Mouse (Mus musculus) megakaryocyte, embryonic 14.5 days (primary cell): ENCODE measurements at regions not wholly inside any gene's neighbourhood (a gene's known extent, or its start where the extent isn't known, plus 50 kb on each side); places are given as distances from the start of the nearest gene placed in this dataset.
A peak's percentile ranks its signal among the peaks of the same experiment; 100 is the strongest.

ENCODE experiments used
- H3K27me3 ChIP-seq: replicated peaks from 2 replicates; pipeline ENCODE3; 2012; ENCODE audit warnings: inconsistent platforms
- H3K36me3 ChIP-seq: replicated peaks from 2 replicates; pipeline ENCODE3; 2012; ENCODE audit warnings: low read length, inconsistent platforms, mixed read lengths
- H3K4me1 ChIP-seq: 2 replicates; pipeline ENCODE4 v1.6.1; 2012; ENCODE audit warnings: inconsistent platforms
- H3K4me3 ChIP-seq: replicated peaks from 2 replicates; pipeline ENCODE3; 2012; ENCODE audit warnings: moderate library complexity, mild to moderate bottlenecking, inconsistent platforms
- H3K9me3 ChIP-seq: 2 replicates; pipeline ENCODE4 v1.6.1; 2012; ENCODE audit warnings: inconsistent platforms
- FLI1 ChIP-seq: IDR thresholded peaks from 2 replicates; pipeline ENCODE4 v1.6.1; 2012; ENCODE audit warnings: low read length, inconsistent platforms, mixed read lengths
- GATA1 ChIP-seq: IDR thresholded peaks from 3 replicates; pipeline ENCODE4 v1.6.1; 2012; ENCODE audit warnings: mixed read lengths, low read length, inconsistent platforms, borderline replicate concordance

DNA sequence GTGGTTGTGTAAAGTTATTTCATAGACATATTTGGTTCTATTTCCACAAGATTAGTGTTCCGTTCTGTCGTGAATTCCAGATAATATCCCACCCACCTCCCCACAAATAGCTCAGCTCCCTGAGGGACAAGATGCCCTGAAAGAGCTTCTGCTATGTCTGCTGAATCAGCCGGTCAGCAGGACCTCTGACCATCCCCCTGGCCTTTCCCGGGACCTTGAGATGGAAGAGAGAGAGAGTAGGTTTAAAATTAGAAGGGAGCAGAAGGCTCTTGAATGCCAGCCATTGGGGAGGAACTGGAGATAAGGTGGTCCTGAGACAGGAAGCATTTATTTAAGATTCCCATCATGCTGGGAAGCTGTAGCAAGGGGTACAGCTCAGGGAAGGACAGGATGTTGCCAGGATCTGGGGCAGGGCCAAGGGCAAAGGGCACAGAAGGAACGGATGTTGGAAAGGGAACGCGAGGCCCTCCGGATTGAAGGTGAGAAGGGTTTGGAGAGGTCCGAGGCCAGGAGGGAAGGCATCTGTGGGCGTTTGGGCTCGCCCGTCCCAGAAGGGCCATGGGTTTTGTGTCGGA, 344.7 kb upstream of the Tbx3 start:
- H3K4me1 ChIP-seq: peaks cover 38% of the 10 kb centered on the region
- no peaks in the 10 kb centered on the region for H3K36me3 ChIP-seq
- H3K9me3 ChIP-seq: no peaks in the 10 kb centered on the region
- TF ChIP-seq FLI1 (no peak), GATA1 (no peak)
- peaks cover 6% of the 10 kb centered on the region for H3K27me3 ChIP-seq
- H3K4me3 ChIP-seq: no peak overlapping the region

DNA sequence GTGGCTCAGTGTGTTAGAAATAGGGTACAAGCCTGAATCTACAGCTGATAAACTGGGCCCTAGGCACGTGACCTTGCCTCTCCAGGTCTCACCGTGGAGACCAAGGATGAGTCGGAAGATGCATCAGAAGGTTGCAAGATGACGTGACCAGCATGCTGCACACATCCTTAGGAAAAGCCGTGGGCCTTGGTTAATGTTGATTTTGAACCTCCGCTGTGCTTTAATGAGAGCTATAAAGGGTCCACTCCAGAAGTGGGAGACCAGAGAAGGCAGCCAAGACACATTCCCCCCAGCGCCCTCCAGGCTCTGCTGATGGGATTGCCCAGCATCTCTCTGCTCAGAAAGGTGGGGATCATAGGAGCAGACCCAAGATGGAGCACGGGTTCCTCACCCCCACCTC, 343.6 kb upstream of the Tbx3 start:
- Histone ChIP-seq H3K4me3 (no peak overlapping the region), H3K9me3 (no peaks in the 10 kb centered on the region), H3K36me3 (no peaks in the 10 kb centered on the region), H3K27me3 (peaks cover 11% of the 10 kb centered on the region), H3K4me1 (peaks cover 30% of the 10 kb centered on the region)
- no peak for TF ChIP-seq GATA1
- TF ChIP-seq FLI1: no peak

DNA sequence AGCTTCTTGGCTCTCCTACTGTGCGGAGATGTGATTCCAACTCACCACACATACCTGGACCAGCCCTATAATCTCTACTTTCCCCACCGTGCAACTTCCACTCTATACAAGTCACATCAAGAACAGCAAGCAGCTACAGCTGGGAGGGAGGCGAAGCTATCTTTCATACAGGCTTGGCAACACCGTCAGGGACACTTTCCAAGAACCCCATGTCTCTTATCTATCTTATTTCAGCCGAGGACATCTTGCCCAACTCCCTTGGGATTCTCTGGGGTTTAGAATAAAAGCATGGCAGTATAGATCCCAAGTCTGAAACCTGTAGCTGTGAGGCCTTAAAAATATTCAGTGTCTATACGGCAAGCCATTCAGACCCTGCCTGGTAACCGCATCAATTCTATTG, 341.5 kb upstream of the Tbx3 start:
- TF ChIP-seq GATA1 (no peak), FLI1 (no peak)
- Histone ChIP-seq H3K9me3 (no peaks in the 10 kb centered on the region), H3K27me3 (peaks cover 18% of the 10 kb centered on the region), H3K36me3 (no peaks in the 10 kb centered on the region), H3K4me1 (peaks cover 16% of the 10 kb centered on the region), H3K4me3 (no peak overlapping the region)

DNA sequence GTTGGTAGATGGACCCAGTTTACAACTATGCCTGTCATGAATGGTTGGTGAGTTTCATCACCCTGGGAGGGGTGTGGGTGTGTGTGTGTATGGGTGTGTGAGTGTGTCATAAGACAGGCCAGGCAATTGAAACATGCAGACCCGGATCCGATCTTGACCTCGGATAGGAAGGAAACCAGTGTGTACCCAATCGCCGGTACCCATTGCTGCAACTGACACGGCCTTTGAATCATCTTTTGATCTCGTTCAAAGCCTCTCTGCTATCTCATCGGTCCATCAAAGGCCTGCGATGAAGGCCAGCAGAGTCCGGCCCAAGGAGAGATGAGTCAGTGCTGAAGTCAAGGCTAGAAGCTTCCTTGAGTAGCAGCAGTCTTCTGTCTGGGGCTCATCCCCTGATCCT, 341.1 kb upstream of the Tbx3 start:
- Histone ChIP-seq H3K36me3 (no peaks in the 10 kb centered on the region), H3K4me3 (no peak overlapping the region), H3K9me3 (no peaks in the 10 kb centered on the region), H3K27me3 (peaks cover 18% of the 10 kb centered on the region), H3K4me1 (peaks cover 13% of the 10 kb centered on the region; the same call in 1 of the 2 replicates)
- TF ChIP-seq GATA1 (no peak), FLI1 (no peak)

DNA sequence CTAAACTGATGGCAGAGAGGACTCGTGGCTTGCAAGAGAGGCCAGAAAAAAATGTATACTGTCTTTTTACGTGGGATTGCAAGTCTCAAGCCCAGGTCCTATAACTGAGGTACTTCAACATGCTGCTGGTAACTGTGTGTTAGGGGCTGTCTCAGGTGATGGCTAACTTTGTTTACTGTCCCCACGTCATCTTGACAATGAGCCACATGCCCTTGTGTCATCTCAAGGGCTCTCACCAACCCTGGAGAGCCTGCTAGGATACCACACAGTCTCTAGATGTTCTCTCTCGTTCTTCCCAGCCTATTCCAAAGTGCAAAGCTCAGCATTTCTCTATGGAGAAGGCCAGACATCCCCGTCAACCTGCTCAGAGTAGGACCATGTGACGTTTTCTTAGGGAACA, 340.6 kb upstream of the Tbx3 start:
- no peaks in the 10 kb centered on the region for H3K9me3 ChIP-seq
- no peaks in the 10 kb centered on the region for H3K36me3 ChIP-seq
- H3K27me3 ChIP-seq: peaks cover 18% of the 10 kb centered on the region
- H3K4me1 ChIP-seq: peaks cover 13% of the 10 kb centered on the region; the same call in 1 of the 2 replicates
- TF ChIP-seq GATA1 (no peak), FLI1 (no peak)
- no peak overlapping the region for H3K4me3 ChIP-seq

DNA sequence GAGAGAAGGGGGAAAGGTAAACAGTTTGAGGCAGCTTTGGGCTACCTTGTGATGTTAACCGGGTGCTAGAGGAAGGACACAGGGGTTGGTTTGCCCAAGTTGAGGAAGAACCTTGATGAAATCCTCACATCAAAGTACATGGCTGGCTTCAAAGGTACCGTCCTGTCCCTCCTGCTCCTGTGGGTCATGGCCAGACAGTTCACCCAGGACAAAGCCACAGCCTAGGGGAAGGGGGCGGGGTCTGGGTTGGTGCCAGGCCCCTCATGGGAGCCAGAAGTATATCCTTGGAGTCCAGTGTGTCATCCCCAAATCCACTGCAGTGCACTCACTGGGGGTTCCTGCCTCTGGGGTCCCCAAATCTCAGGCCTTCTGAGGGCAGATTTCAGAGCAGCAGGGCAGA, 339.0 kb upstream of the Tbx3 start:
- Histone ChIP-seq H3K4me1 (peaks cover 9% of the 10 kb centered on the region), H3K36me3 (no peaks in the 10 kb centered on the region), H3K4me3 (no peak overlapping the region), H3K27me3 (peaks cover 26% of the 10 kb centered on the region), H3K9me3 (no peaks in the 10 kb centered on the region)
- no peak for TF ChIP-seq FLI1
- no peak for TF ChIP-seq GATA1

DNA sequence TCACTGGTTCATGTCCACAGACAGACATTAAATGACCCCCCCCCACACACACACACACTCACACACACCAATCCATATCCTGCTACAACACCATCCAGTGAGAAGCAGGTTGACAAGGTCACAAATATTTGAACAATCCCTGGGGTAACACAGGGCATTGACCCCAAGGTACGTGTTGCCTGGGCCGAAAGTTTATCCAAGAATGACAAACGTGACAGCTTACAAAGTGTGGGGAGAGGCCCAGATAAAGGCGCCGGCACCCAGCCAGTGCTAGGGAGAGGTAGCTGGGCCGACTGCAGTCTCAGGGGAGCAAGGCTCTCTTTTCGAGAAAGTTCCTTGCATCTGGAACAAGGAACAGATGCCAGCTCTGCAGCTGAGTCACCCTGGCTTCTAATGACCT, 337.8 kb upstream of the Tbx3 start:
- no peak overlapping the region for H3K4me3 ChIP-seq
- H3K27me3 ChIP-seq: peaks cover 27% of the 10 kb centered on the region
- peaks cover 9% of the 10 kb centered on the region for H3K4me1 ChIP-seq
- no peaks in the 10 kb centered on the region for H3K36me3 ChIP-seq
- H3K9me3 ChIP-seq: no peaks in the 10 kb centered on the region
- no peak for TF ChIP-seq FLI1
- no peak for TF ChIP-seq GATA1

DNA sequence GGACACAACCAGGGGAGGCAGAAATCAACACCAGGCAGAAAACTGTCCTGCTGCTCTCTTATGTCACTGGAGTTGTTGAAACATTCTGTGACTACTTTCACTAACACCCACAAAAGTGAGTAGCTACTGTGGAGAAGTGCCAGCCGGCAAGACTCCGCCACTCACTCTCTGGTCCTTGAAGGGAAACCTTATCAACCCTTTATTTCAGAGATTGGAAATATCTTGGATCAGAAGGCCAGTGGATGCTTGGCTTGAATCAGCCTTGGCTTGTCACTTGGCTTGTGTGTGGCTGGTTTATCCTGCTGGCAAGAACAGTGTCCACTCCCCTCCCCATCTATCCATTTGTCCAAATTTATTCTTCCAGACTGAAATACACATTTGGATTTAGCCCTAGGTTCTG, 335.3 kb upstream of the Tbx3 start:
- Histone ChIP-seq H3K9me3 (peaks cover 6% of the 10 kb centered on the region; the same call in 1 of the 2 replicates), H3K36me3 (no peaks in the 10 kb centered on the region), H3K27me3 (peaks cover 30% of the 10 kb centered on the region), H3K4me1 (peaks cover 9% of the 10 kb centered on the region), H3K4me3 (no peak overlapping the region)
- TF ChIP-seq GATA1 (no peak), FLI1 (no peak)

DNA sequence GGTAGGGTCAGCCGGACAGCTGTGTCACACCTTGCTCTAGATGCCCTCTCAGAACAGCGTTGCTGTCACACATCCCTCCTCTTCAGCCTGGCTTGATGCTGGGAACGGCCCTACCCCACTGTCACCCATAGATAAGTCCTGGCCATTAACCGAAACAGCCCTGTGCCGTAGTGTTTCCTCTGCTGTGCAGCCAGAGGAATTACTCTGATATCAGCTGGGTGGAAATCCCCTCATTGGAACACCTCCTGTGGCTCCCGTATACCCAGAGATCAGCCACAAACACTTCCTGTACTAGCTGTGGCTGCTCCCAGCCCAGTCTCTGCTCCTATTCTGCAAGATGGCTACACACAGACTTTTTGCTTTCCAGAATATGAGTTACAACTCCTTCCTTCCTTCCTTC, 334.5 kb upstream of the Tbx3 start:
- Histone ChIP-seq H3K9me3 (peaks cover 6% of the 10 kb centered on the region; the same call in 1 of the 2 replicates), H3K27me3 (peaks cover 30% of the 10 kb centered on the region), H3K4me1 (peaks cover 9% of the 10 kb centered on the region), H3K4me3 (peak overlapping the region; percentile 64), H3K36me3 (no peaks in the 10 kb centered on the region)
- TF ChIP-seq GATA1 (no peak), FLI1 (no peak)

DNA sequence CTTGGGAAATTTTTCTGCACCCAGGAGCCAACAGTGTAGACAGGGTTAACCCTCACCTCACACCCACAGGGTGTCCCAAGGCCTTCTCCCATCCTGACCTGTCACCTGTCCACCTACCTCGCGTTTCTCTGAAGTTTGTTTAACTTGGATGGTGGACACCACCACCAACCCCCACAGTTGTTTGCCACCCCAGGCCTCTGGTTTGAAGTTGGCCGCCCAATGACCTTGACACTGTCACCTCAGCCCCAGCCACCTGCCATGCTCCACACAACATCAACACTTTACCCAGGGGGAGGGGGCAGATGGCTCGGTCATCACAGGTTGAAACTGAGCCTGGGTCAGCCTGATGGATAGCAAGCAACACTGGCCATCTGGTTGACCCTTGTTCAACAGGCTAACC, 332.7 kb upstream of the Tbx3 start:
- Histone ChIP-seq H3K36me3 (no peaks in the 10 kb centered on the region), H3K4me1 (peaks cover 6% of the 10 kb centered on the region), H3K4me3 (peak overlapping the region; percentile 0), H3K9me3 (peaks cover 6% of the 10 kb centered on the region; the same call in 1 of the 2 replicates), H3K27me3 (peaks cover 22% of the 10 kb centered on the region)
- no peak for TF ChIP-seq FLI1
- no peak for TF ChIP-seq GATA1

DNA sequence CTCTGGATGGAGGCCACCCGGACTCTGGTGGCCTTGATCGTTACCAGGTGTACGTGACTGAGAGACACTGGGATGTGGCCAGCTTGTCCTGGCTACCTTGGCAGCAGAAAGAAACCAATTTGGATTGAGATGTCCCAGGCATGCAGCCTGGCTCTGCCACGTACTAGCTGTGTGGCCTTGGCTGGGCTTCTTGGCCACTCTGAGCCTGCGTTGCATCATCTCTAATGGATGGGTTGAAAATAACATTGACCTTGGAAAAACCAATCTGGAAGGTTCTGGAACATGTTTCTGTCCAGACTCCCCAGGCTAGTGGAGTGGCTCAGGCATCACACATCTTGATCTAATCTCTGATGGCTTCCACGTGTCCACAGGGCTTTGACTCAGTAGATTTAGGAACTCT, 331.8 kb upstream of the Tbx3 start:
- peaks cover 6% of the 10 kb centered on the region for H3K4me1 ChIP-seq
- no peaks in the 10 kb centered on the region for H3K36me3 ChIP-seq
- H3K9me3 ChIP-seq: peaks cover 8% of the 10 kb centered on the region
- H3K4me3 ChIP-seq: no peak overlapping the region
- TF ChIP-seq GATA1 (no peak), FLI1 (no peak)
- peaks cover 18% of the 10 kb centered on the region for H3K27me3 ChIP-seq
